Mouse (Mus musculus) E14TG2a.4 (cell line): Measurements from ENCODE around the gene Cbln3.

ENCODE experiments used
- H3K27me3 ChIP-seq: 2 replicates; pipeline ENCODE4 v1.6.1; 2014; ENCODE audit warnings: low read length, control low read depth; ENCODE audit not compliant: insufficient read depth
- H3K36me3 ChIP-seq: 2 replicates; pipeline ENCODE4 v1.6.1; 2014; ENCODE audit warnings: low read length, control low read depth; ENCODE audit not compliant: insufficient read depth
- H3K4me1 ChIP-seq: replicated peaks from 2 replicates; pipeline ENCODE4 v1.6.1; 2014; ENCODE audit warnings: low read depth, low read length, control low read depth
- H3K4me3 ChIP-seq: replicated peaks from 2 replicates; pipeline ENCODE4 v1.5.1; 2014; ENCODE audit warnings: mild to moderate bottlenecking, low read length
- H3K9me3 ChIP-seq: 2 replicates; pipeline ENCODE4 v1.6.1; 2014; ENCODE audit warnings: low read length, control low read depth
- CTCF ChIP-seq: conservative IDR thresholded peaks from 2 replicates; pipeline ENCODE4 v1.5.1; 2014; ENCODE audit warnings: low read length
- NANOG ChIP-seq: IDR thresholded peaks from 2 replicates; pipeline ENCODE4 v1.6.1; 2014; ENCODE audit warnings: borderline replicate concordance, low read length, mixed read lengths
- POU5F1 ChIP-seq: IDR thresholded peaks from 2 replicates; pipeline ENCODE4 v1.6.1; 2014; ENCODE audit warnings: low read length, borderline replicate concordance

The Cbln3 gene

GRCm38 (mm10) chr14:55829854-55830253, 54.3 kb downstream of the Cbln3 start:
- Histone ChIP-seq H3K4me1 (peaks cover 95% of the 10 kb centered on the region), H3K27me3 (peaks cover 23% of the 10 kb centered on the region), H3K4me3 (peak overlapping the region; percentile 50), H3K9me3 (no peaks in the 10 kb centered on the region), H3K36me3 (peaks cover 64% of the 10 kb centered on the region)
- TF ChIP-seq CTCF = no peak
- TF ChIP-seq NANOG = no peak
- no peak for TF ChIP-seq POU5F1
